Mouse (Mus musculus): ENCODE measurements around the gene Otogl.

DNA sequence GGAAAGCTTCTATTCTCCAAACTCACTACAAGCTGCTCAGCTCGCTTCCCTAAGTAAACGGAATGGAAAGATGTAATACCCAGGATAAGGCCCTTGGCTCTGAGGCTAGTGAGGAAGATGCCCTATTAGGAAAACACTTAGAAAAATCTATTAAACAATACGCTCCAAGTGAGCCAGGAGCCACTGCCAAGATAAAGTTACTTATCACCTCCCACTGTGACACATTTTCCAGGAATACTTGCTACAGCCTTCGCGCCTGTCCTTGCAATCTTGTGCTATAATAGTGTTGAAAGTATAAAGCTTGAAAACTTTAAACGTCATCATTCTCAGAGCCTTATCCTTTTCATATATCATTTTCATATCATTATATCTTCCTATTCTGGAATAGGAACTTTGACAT is 28.4 kb upstream of the Otogl start:
- TF ChIP-seq CTCF (IDR thresholded peaks at IDR 0.05; ENCODE audit: borderline replicate concordance, insufficient read depth, low read length) (no peak), POLR2A (IDR thresholded peaks at IDR 0.05; ENCODE audit: low read depth, low read length) (no peak)
